Mouse (Mus musculus) 416B (cell line): Measurements from ENCODE around the gene Fut2.
"Not testable (repeated sequence)": the region's sequence is repeated elsewhere in the genome, so short reads cannot be mapped to it uniquely, and the experiment has no call there.

Experiments
- DNase-seq: peaks from one replicate; pipeline ENCODE4 v3.0.0; 2011; ENCODE audit warnings: low read depth

Fut2 gene

GRCm38 (mm10) chr7:45677627-45678295, 11.6 kb upstream of the Fut2 start:
- DNase-seq: no peak

DNA sequence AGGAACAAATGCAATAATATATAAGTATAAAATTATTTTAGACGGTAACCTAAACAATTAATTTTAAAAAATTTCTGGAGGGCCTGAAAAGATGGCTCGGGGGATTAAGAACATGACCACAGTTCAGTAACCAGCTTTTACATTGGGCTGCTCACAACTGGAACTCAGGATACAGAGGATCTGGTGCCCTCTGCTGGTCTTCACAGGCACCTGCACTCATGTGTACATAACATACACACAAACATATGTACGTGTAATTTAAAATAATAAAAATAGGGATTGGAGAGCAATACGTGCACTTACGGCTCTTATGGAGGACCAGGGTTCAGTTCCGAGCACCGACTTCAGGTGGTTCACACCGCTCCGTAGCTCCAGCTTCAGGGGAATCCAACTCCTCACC, 2.7 kb upstream of the Fut2 start:
- DNase-seq: peak; percentile 67

- DNase-seq: no peak
Observed at GRCm38 (mm10) chr7:45667761-45668160, 1.6 kb upstream of the Fut2 start.

- DNase-seq: no peak
Observed at GRCm38 (mm10) chr7:45665303-45666138, 673 bp downstream of the Fut2 start.

- DNase-seq: not testable (repeated sequence)
Observed at GRCm38 (mm10) chr7:45661702-45662101, 4.5 kb downstream of the Fut2 start.

GRCm38 (mm10) chr7:45660746-45661478, 5.3 kb downstream of the Fut2 start:
- DNase-seq: peak; percentile 72

- DNase-seq: peak; percentile 41
Observed at GRCm38 (mm10) chr7:45654424-45655047, 11.7 kb downstream of the Fut2 start.

GRCm38 (mm10) chr7:45650484-45650883, 15.7 kb downstream of the Fut2 start:
- not testable (repeated sequence) for DNase-seq

DNA sequence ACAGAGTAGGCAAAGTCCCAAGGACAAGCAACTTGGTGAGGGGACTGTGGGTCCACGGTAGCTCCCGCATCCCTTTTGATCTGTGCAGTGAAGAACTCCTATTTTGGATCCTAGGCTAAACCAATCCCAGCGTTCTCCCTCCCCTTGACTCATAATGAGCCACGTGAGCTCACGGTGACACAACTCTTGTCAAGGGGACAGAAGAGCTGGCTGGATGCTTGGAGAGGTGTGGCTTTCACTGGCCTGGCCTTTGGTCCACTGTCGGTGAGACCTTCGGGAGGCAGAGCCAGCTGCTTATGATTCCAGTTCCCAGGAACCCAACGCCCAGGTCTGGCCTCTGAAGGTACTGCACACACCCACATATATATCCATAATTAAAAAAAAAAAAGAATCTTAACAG, 16.8 kb downstream of the Fut2 start:
- no peak for DNase-seq

DNA sequence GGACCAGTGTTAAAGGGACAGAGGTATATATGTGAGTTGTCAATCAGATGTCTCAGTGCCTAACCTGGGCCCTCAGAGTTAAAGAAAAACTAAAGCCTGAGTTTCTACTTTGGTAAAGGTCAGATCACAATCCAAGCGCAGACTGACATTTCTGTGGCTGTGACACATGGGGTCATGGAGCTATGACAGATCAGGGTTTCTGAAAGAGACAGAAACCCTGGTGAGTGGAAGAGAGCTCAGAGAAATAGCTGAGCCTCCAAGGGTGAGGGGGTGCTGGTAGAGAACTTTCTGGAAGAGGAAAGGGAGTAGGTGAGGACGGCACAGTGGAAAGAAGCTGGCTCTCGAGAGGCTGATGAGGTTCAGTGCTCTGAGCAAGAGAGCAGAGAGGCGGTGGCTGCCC, 19.5 kb downstream of the Fut2 start:
- no peak for DNase-seq

DNA sequence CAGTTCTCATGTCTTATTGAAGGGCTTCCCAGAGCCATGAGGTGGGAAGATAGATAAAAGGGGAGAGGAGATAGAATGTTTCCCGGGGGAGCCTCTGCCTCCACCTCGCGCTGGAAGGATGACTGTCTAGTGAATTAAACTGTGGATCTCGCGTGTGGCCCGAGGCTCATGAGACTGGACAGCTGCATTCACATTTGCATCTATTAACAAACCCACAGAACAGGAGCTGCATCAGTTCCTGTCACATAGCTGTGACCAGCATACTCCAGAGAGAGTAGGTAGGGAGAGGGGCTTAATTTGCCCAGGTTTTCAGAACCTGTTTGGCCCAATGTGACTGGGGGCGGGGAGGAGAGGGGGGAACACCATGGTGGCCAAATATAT, 20.6 kb downstream of the Fut2 start:
- no peak for DNase-seq

GRCm38 (mm10) chr7:45644872-45645590, 21.2 kb downstream of the Fut2 start:
- no peak for DNase-seq

DNA sequence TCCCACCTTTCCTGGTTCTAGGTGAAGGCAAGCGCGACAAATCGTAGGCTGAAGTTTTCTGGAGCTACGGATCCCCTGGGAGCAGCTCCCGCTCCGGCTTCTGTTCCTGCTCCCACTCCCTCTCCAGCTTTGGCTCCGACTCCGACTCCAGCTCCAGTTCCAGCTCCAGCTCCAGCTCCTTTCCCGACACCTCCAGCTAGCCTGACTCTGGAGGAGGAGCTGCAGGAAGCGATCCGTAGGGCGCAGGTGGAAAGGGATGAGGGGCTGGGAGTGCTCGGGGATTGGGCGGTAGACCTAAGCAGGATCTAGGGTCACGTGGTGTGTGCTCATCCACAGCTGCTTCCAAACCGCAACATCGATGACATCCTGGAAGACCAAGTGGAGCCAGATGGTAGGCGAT, 22.0 kb downstream of the Fut2 start:
- no peak for DNase-seq

- DNase-seq: no peak
Observed at GRCm38 (mm10) chr7:45643441-45644178, 22.6 kb downstream of the Fut2 start.

- no peak for DNase-seq
Observed at GRCm38 (mm10) chr7:45642503-45643255, 23.5 kb downstream of the Fut2 start.

- no peak for DNase-seq
Observed at GRCm38 (mm10) chr7:45642083-45642482, 24.1 kb downstream of the Fut2 start.

DNA sequence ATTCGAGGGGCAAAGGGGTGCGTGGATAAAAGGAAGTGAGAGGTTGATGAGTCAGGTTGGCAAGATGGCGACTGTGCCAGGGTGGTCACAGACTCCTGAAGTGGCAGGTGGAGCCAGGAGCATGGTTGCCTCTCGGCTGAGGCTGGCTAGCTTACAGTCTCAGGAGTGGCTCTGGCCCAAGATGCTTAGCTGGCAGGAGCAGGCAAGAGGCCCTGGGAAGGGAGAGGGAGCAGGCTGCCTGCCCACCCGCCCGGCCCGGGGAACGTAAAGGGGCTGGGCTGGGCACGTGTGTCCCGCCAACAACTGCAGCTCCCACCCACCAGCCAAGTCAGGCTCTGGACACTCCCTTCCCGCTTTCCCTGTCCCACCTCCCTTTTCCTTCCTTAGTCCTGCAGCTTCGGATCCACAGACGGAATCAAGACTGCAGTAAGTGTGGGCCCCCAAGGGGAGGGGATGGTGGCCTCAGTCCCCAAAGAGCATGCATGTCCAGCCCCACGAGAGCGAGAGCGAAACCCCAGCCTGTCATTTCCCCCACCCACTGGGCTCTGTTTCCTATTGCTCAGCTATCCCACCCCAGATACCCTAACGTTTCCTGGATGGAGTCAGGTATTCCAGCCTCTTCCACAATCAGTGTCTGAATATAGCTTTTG, 24.7 kb downstream of the Fut2 start:
- no peak for DNase-seq

- no peak for DNase-seq
Observed at GRCm38 (mm10) chr7:45640191-45640957, 25.8 kb downstream of the Fut2 start.

DNA sequence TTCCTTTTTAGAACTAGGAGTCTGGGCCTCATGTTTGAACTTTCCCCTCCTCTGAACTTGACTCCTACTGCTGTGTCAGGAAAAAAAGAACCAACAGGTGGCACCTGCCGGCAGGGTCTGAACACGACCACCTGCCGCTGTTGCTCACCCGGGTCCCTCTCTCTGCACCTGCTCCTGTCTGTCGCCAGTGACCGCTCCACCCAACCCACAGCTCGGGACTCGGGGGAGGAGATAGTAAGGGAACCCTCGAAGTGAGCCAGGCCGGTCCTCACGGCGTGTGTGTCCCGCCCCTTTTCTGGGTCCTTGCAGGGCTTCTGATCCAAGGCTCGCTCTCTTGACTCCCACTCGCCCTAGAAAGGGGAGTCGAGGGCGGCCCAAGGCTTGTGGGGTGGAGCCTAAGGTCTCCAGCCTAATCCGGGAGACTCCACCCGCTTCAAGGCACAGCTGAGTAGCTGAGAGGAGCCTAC, 26.6 kb downstream of the Fut2 start, which contains the start of gene Mamstr:
TSS of gene Mamstr (plus strand) at position 417 of the 467 bp plus-strand sequence.
- DNase-seq: no peak
